Mouse (Mus musculus) ES-E14 (cell line): ENCODE measurements around the gene Gm7954.
"Not testable (repeated sequence)": the region's sequence is repeated elsewhere in the genome, so short reads cannot be mapped to it uniquely, and the experiment has no call there.

Experiments
- CHD2 ChIP-seq: IDR thresholded peaks from 2 replicates; pipeline ENCODE4 v1.6.1; 2014; ENCODE audit warnings: mild to moderate bottlenecking, low read depth, low read length, inconsistent platforms
- HCFC1 ChIP-seq: IDR thresholded peaks from 2 replicates; pipeline ENCODE4 v1.6.1; 2012; ENCODE audit warnings: low read length, inconsistent platforms, borderline replicate concordance; ENCODE audit not compliant: insufficient read depth
- MAFK ChIP-seq: IDR thresholded peaks from 2 replicates; pipeline ENCODE4 v1.6.1; 2014; ENCODE audit warnings: mild to moderate bottlenecking, low read depth, low read length, inconsistent platforms; ENCODE audit not compliant: insufficient read depth

DNA sequence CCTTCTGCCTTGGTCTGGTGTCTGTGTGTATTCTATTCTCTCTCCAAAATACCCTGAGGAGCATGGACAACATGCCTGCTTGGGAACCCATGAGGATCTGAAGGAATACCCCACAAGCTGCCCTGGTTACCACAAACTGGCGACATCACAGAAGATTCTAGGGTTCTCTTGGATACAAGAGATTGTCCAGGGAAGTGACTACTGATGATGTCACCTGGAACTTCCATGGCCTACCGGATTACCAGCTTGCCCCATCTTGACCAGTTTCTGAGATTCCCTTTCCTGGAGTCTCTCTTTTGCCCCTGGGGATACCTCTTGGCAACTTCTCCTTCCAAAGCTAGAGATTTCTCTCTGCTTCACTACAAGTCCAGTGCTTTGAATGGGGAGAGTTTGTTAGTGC lies 45.1 kb downstream of the Gm7954 start, which contains the start of gene Gm6482:
- not testable (repeated sequence) for TF ChIP-seq HCFC1, CHD2, MAFK
